ENCODE assay signal across 32 mouse cellular contexts in the genomic region with DNA sequence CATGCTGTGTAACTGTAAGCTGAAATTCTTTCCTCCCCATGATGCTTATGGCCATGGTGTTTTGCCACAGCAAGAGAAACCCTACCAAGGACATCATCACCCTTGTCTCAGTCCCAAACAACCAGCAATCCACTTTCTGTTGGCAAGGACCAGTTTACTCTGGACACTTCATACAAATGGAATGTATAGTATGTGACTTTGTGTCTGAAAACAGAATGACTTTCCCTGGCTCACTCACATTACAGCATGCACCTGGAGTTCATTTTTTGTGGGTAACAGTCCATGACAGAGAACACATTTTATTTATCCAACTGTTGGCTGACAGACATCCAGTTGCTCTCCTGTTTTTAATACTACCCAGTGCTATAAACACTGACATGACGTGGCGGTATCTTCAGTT. TPM values are rescaled to one million over a fixed set of nuclear protein-coding genes. Genes with fewer than 3 reads are reported as not detected.
DNase-seq lines count a peak whose midpoint lies in the region; ATAC-seq and TF ChIP-seq lines count a peak whose summit lies in the region.
"Had no signal": no experiment of that assay in that cellular context is flagged by ENCODE, and none has a peak within 500 bp of the region (broad histone marks: within the 10 kb centered on the region; RNA-seq: fewer than 3 reads in every experiment).

No protein-coding gene starts in this region.

- no peaks in the 10 kb centered on the region for H3K9me3 ChIP-seq in kidney, embryonic 15.5 days (replicated peaks)
- H3K9me3 ChIP-seq: embryonic facial prominence, embryonic 12.5 days; embryonic facial prominence, embryonic 15.5 days; forebrain, embryonic 12.5 days; forebrain, embryonic 15.5 days; hindbrain, embryonic 10.5 days; hindbrain, embryonic 13.5 days had no signal

- peak overlapping the region; percentile 80 for H3K27ac ChIP-seq in kidney, adult 2 months (ENCODE audit: insufficient read depth, low read depth, low read length)
- no peak overlapping the region for H3K27ac ChIP-seq in kidney, embryonic 15.5 days
- H3K27ac ChIP-seq in thymus, adult 2 months (ENCODE audit: control insufficient read depth, insufficient read depth, low read length) = no peak overlapping the region
- H3K27ac ChIP-seq: embryonic facial prominence, embryonic 12.5 days; embryonic facial prominence, embryonic 15.5 days; forebrain, embryonic 12.5 days; forebrain, embryonic 15.5 days; heart, adult 2 months; hindbrain, embryonic 10.5 days; hindbrain, embryonic 13.5 days had no signal

- no peak overlapping the region for H3K4me2 ChIP-seq in kidney, embryonic 15.5 days
- H3K4me2 ChIP-seq: embryonic facial prominence, embryonic 12.5 days; embryonic facial prominence, embryonic 15.5 days; forebrain, embryonic 12.5 days; forebrain, embryonic 15.5 days; heart, embryonic 11.5 days; hindbrain, embryonic 13.5 days had no signal

- ATAC-seq in kidney, embryonic 15.5 days (replicated peaks; ENCODE audit: low FRiP score) = no peak
- ATAC-seq: forebrain, embryonic 15.5 days; hindbrain, embryonic 16.5 days; inflammation-experienced regulatory T-cells, adult 6 months; intestine, embryonic 16.5 days had no signal

- no peaks in the 10 kb centered on the region for H3K27me3 ChIP-seq in kidney, adult 2 months (replicated peaks; ENCODE audit: control insufficient read depth, insufficient read depth, low read length)
- no peaks in the 10 kb centered on the region for H3K27me3 ChIP-seq in kidney, embryonic 15.5 days
- H3K27me3 ChIP-seq in thymus, adult 2 months (ENCODE audit: control insufficient read depth, insufficient read depth, low read length) = no peaks in the 10 kb centered on the region
- H3K27me3 ChIP-seq: embryonic facial prominence, embryonic 12.5 days; embryonic facial prominence, embryonic 15.5 days; forebrain, embryonic 12.5 days; forebrain, embryonic 15.5 days; hindbrain, embryonic 13.5 days had no signal

- 80% methylated on average over 2 of the region's 2 CpGs for WGBS in kidney, adult 2 months
- WGBS in kidney, embryonic 15.5 days = 91% methylated on average over 2 of the region's 2 CpGs
- WGBS in thymus, adult 2 months = 99% methylated on average over 2 of the region's 2 CpGs

- H3K4me3 ChIP-seq in kidney, adult 2 months (ENCODE audit: insufficient read depth, low read depth, low read length) = no peak overlapping the region
- H3K4me3 ChIP-seq in kidney, embryonic 15.5 days (replicated peaks) = no peak overlapping the region
- H3K4me3 ChIP-seq in thymus, adult 2 months (ENCODE audit: control insufficient read depth, insufficient read depth, low read length) = no peak overlapping the region
- H3K4me3 ChIP-seq: embryonic facial prominence, embryonic 12.5 days; embryonic facial prominence, embryonic 15.5 days; erythroblast, embryonic 14.5 days; forebrain, embryonic 12.5 days; forebrain, embryonic 15.5 days; heart, adult 2 months; hindbrain, embryonic 10.5 days; hindbrain, embryonic 13.5 days had no signal

- TF ChIP-seq CTCF in kidney, adult 2 months (conservative IDR thresholded peaks at IDR 0.05; ENCODE audit: insufficient read depth, insufficient read length, low read depth, low read length) = no peak
- no peak for TF ChIP-seq CTCF in thymus, adult 2 months (IDR thresholded peaks at IDR 0.05; ENCODE audit: borderline replicate concordance, control insufficient read depth, extremely low read depth, insufficient read depth, low read length, poor library complexity)

- H3K4me1 ChIP-seq in kidney, adult 2 months (ENCODE audit: control insufficient read depth, insufficient read depth, low read length) = no peaks in the 10 kb centered on the region
- peaks cover 7% of the 10 kb centered on the region for H3K4me1 ChIP-seq in kidney, embryonic 15.5 days
- no peaks in the 10 kb centered on the region for H3K4me1 ChIP-seq in thymus, adult 2 months (replicated peaks; ENCODE audit: control insufficient read depth, insufficient read depth, low read length)
- H3K4me1 ChIP-seq: embryonic facial prominence, embryonic 15.5 days had no signal

- no peak for TF ChIP-seq POLR2A in kidney, adult 2 months (IDR thresholded peaks at IDR 0.05; ENCODE audit: low read depth, low read length)
- TF ChIP-seq POLR2A in thymus, adult 2 months (IDR thresholded peaks at IDR 0.05; ENCODE audit: control insufficient read depth, extremely low read depth, insufficient read depth, low read length, poor library complexity) = no peak

- H3K36me3 ChIP-seq in kidney, adult 2 months (ENCODE audit: control insufficient read depth, insufficient read depth, low read length) = no peaks in the 10 kb centered on the region
- H3K36me3 ChIP-seq in kidney, embryonic 15.5 days = peaks cover 60% of the 10 kb centered on the region
- H3K36me3 ChIP-seq in thymus, adult 2 months (ENCODE audit: control insufficient read depth, insufficient read depth, low read length) = peaks cover 26% of the 10 kb centered on the region

- peak; percentile 22 for DNase-seq in kidney, adult 2 months
- DNase-seq in 3T3-L1 (ENCODE audit: low read depth, low spot score) (peak; percentile 75), NIH3T3 (ENCODE audit: low read depth) (peak; percentile 32)
- no peak for DNase-seq in thymus, adult 2 months
- DNase-seq in ovary, postnatal 36 days (ENCODE audit: low spot score) = no peak
- DNase-seq in gastrocnemius, postnatal 10 days = no peak
- DNase-seq: adrenal gland, postnatal 10 days; adrenal gland, postnatal 36 days; cerebellum, adult 2 months; cerebellum, adult 9-11 months; cerebellum, postnatal 25 days; gastrocnemius, postnatal 36 days; heart, adult 2 months; heart, postnatal 10 days; heart, postnatal 36 days had no signal

- H3K9ac ChIP-seq in kidney, embryonic 15.5 days = no peak overlapping the region
- H3K9ac ChIP-seq: embryonic facial prominence, embryonic 12.5 days; embryonic facial prominence, embryonic 15.5 days; forebrain, embryonic 12.5 days; forebrain, embryonic 15.5 days; hindbrain, embryonic 13.5 days had no signal

RNA-seq across cellular contexts. Expression of gene Rad51ap1, which starts 6.5 kb away (rescaled TPM):
- 0.54 and 0.75 TPM in 2 replicates for polyA plus RNA-seq in kidney, adult 2 months (2012; rRNA removed)
- polyA plus RNA-seq in kidney, embryonic 15.5 days (2015; fragmentation: Nextera tagmentation; extraction: Ambion mirVana) = 58.2 and 61.5 TPM in 2 replicates
- polyA plus RNA-seq in thymus, adult 2 months (2012; rRNA removed) = 28.0 and 31.0 TPM in 2 replicates
- 10 to 100 TPM in 1 of 2 experiments, 1 to 10 TPM in 1; 7.0 to 10.1 TPM for total RNA-seq in gastrocnemius, postnatal 10 days (2021)

RNA-seq across cellular contexts. Expression of gene D6Wsu163e, which starts 6.9 kb away (rescaled TPM):
- 5.9 and 8.7 TPM in 2 replicates for polyA plus RNA-seq in kidney, adult 2 months (2012; rRNA removed)
- polyA plus RNA-seq in kidney, embryonic 15.5 days (2015; fragmentation: Nextera tagmentation; extraction: Ambion mirVana) = 17.2 and 18.0 TPM in 2 replicates
- 5.3 and 7.0 TPM in 2 replicates for polyA plus RNA-seq in thymus, adult 2 months (2012; rRNA removed)
- total RNA-seq in gastrocnemius, postnatal 10 days (2021) = 10 to 100 TPM in 1 of 2 experiments, 1 to 10 TPM in 1; 8.7 to 10.3 TPM

RNA-seq across cellular contexts. Expression of gene Dyrk4, which starts 11.3 kb away (rescaled TPM):
- polyA plus RNA-seq in kidney, adult 2 months (2012; rRNA removed) = not detected in 2 replicates
- polyA plus RNA-seq in kidney, embryonic 15.5 days (2015; fragmentation: Nextera tagmentation; extraction: Ambion mirVana) = not detected in 2 replicates
- 0.31 and 0.32 TPM in 2 replicates for polyA plus RNA-seq in thymus, adult 2 months (2012; rRNA removed)
- total RNA-seq in gastrocnemius, postnatal 10 days (2021) = not detected
- total RNA-seq: adrenal gland, adult 18-20 months; common myeloid progenitor, adult 5-6 weeks; gastrocnemius, adult 8-10 months; gastrocnemius, postnatal 36 days; granulocyte monocyte progenitor cell, adult 5-6 weeks; heart, adult 2 months; heart, postnatal 10 days; heart, postnatal 36 days had no signal
- polyA plus RNA-seq: erythroblast, embryonic 14.5 days; forebrain, embryonic 12.5 days; heart, embryonic 14.5 days; intestine, embryonic 16.5 days had no signal

Comparison
In these comparisons a context has a peak if more than half of its experiments do, and no peak if none do; other contexts are left out.
1. RNA of gene Rad51ap1, which starts 6.5 kb away (polyA plus RNA-seq): 58.2 to 61.5 TPM in kidney, embryonic 15.5 days and 28.0 to 31.0 TPM in thymus, adult 2 months; 0.54 to 0.75 TPM in kidney, adult 2 months; every median in the first group is over 10 times any median in the second.
2. DNase-seq: peak in kidney, adult 2 months (single experiment), 3T3-L1 (single experiment) and NIH3T3 (single experiment); none in thymus, adult 2 months (single experiment), ovary, postnatal 36 days (single experiment) and gastrocnemius, postnatal 10 days (single experiment).